Mouse (Mus musculus) C2C12 (cell line): Measurements from ENCODE around the gene Sox6.

Experiments used
- CTCF ChIP-seq: IDR thresholded peaks from one replicate; pipeline ENCODE4 v1.5.1; 2011; ENCODE audit not compliant: control insufficient read depth, insufficient read depth, insufficient read length
- FOSL1 ChIP-seq: IDR thresholded peaks from one replicate; pipeline ENCODE4 v1.8.0; 2011; ENCODE audit warnings: mild to moderate bottlenecking, low read length; ENCODE audit not compliant: poor library complexity, insufficient read depth, severe bottlenecking
- MAX ChIP-seq: IDR thresholded peaks from one replicate; pipeline ENCODE4 v1.6.1; 2011; ENCODE audit warnings: mild to moderate bottlenecking, control low read depth
- MYOD1 ChIP-seq: IDR thresholded peaks from one replicate; pipeline ENCODE4 v1.6.1; 2011; ENCODE audit warnings: low read depth; ENCODE audit not compliant: control insufficient read depth, insufficient read length
- USF1 ChIP-seq: IDR thresholded peaks from one replicate; pipeline ENCODE4 v1.6.1; 2011; ENCODE audit warnings: low read depth, mild to moderate bottlenecking, control low read depth, moderate library complexity

- TF ChIP-seq CTCF (no peak), USF1 (no peak), MAX (no peak), MYOD1 (no peak), FOSL1 (no peak)
These were observed 133.8 kb downstream of the Sox6 start for GRCm38 (mm10) chr7:115904798-115905207.
